Mouse (Mus musculus) liver, postnatal 0 days (tissue): ENCODE measurements around the gene Tecr.

Experiments used
- CTCF ChIP-seq: sonication (generic); IDR thresholded peaks from 2 replicates; pipeline ENCODE4 v1.5.1; 2016; ENCODE audit warnings: antibody characterized with exemption, low read depth
- EP300 ChIP-seq: IDR thresholded peaks from 2 replicates; pipeline ENCODE4 v1.6.1; 2016; ENCODE audit warnings: antibody characterized with exemption, low read depth, mild to moderate bottlenecking

- TF ChIP-seq EP300 (no peak), CTCF (no peak)
These were observed 15.1 kb downstream of the Tecr start for GRCm38 (mm10) chr8:83592682-83593081.
